Mouse (Mus musculus): Measurements from ENCODE around the gene Zc3h12a. TPM values are rescaled to one million over a fixed set of nuclear protein-coding genes. Genes with fewer than 3 reads are reported as not detected.
A peak's percentile ranks its signal among the peaks of the same experiment; 100 is the strongest.

Gene Zc3h12a
- polyA plus RNA-seq, 1 experiment from 2014 or later: 0.61 TPM

DNA sequence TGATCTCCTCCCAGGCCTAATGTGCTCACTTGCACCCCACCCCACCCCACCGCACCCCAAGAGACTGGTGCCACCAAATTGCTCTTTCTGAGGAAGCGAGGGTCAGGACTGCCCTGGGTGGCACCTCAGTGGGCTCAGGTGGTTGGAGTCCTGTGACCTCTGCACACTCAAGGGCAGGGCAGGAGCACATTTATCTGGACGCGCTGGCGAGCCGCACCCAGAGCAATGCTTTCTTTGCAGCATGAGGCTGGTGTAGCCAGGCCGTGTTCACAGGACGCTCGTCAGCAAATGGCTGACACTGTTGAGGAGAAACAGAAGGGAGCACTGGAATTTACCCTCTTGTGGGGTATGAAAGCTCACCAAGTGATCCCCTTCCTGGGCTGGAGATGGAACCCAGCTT lies 22.3 kb downstream of the Zc3h12a start:
- Histone ChIP-seq H3K36me3 (ENCODE audit: control insufficient read depth, insufficient read depth, low read length) (peaks cover 34% of the 10 kb centered on the region; the same call in 1 of the 2 replicates), H3K4me3 (ENCODE audit: low read length) (no peak overlapping the region)
- 92% methylated on average over 9 of the region's 9 CpGs for WGBS

DNA sequence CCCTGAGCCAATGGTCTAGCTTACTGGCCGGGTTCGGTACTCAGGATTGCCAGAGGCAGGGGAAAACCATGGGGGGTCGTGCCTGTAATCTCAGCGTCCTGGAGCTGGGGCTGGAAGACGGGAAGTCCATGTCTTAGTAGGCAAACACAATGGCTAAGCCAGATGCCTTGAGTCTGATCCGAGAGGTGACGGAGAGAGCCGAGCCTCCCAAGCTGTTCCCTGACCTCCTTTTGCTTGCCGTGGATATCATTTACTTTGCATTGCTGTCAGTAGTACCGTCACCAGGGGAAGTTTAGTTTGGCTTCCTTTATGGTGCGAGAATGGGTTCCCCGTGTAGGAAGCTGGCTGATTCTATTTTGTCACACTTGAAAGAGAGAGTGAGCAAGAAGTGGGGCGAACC lies 26.3 kb downstream of the Zc3h12a start:
- H3K9ac ChIP-seq (ENCODE audit: low read depth, low read length): no peak overlapping the region
- H3K4me3 ChIP-seq (ENCODE audit: low read length): no peak overlapping the region
- 78% methylated on average over 13 of the region's 13 CpGs for WGBS
- H3K36me3 ChIP-seq (ENCODE audit: control insufficient read depth, insufficient read depth, low read length): peaks cover 22% of the 10 kb centered on the region; the same call in 1 of the 2 replicates
- no peak overlapping the region for H3K4me2 ChIP-seq (replicated peaks; ENCODE audit: low read depth, low read length)
- no peaks in the 10 kb centered on the region for H3K9me3 ChIP-seq (ENCODE audit: control insufficient read depth, low read length)
- no peak for ATAC-seq (ENCODE audit: low FRiP score, low TSS enrichment)
- H3K27me3 ChIP-seq (ENCODE audit: control insufficient read depth, insufficient read depth, low read length): no peaks in the 10 kb centered on the region
- H3K27ac ChIP-seq (ENCODE audit: low read depth, low read length): no peak overlapping the region
- H3K4me1 ChIP-seq (ENCODE audit: control insufficient read depth, insufficient read depth, low read length): no peaks in the 10 kb centered on the region

More for the DNA sequence above, 22.3 kb downstream of the Zc3h12a start:
- H3K9ac ChIP-seq (ENCODE audit: low read depth, low read length): no peak overlapping the region
- H3K4me2 ChIP-seq (replicated peaks; ENCODE audit: low read depth, low read length): no peak overlapping the region
- no peaks in the 10 kb centered on the region for H3K4me1 ChIP-seq (ENCODE audit: control insufficient read depth, insufficient read depth, low read length)
- no peaks in the 10 kb centered on the region for H3K9me3 ChIP-seq (ENCODE audit: control insufficient read depth, low read length)
- ATAC-seq (ENCODE audit: low FRiP score, low TSS enrichment): no peak
- H3K27ac ChIP-seq (ENCODE audit: low read depth, low read length): no peak overlapping the region
- H3K27me3 ChIP-seq (ENCODE audit: control insufficient read depth, insufficient read depth, low read length): no peaks in the 10 kb centered on the region

- Histone ChIP-seq H3K27ac (ENCODE audit: low read depth, low read length) (no peak overlapping the region), H3K4me2 (replicated peaks; ENCODE audit: low read depth, low read length) (no peak overlapping the region), H3K4me3 (ENCODE audit: low read length) (no peak overlapping the region), H3K27me3 (ENCODE audit: control insufficient read depth, insufficient read depth, low read length) (no peaks in the 10 kb centered on the region), H3K4me1 (ENCODE audit: control insufficient read depth, insufficient read depth, low read length) (no peaks in the 10 kb centered on the region), H3K9me3 (ENCODE audit: control insufficient read depth, low read length) (no peaks in the 10 kb centered on the region), H3K36me3 (ENCODE audit: control insufficient read depth, insufficient read depth, low read length) (peaks cover 19% of the 10 kb centered on the region; the same call in 1 of the 2 replicates), H3K9ac (ENCODE audit: low read depth, low read length) (no peak overlapping the region)
- 12% methylated on average over 8 of the region's 8 CpGs for WGBS
- ATAC-seq (ENCODE audit: low FRiP score, low TSS enrichment): peak; percentile 72
These were observed 28.2 kb downstream of the Zc3h12a start for GRCm38 (mm10) chr4:125099458-125099857.

GRCm38 (mm10) chr4:125097412-125097811 lies 30.2 kb downstream of the Zc3h12a start:
- Histone ChIP-seq H3K4me1 (ENCODE audit: control insufficient read depth, insufficient read depth, low read length) (no peaks in the 10 kb centered on the region), H3K9me3 (ENCODE audit: control insufficient read depth, low read length) (no peaks in the 10 kb centered on the region), H3K4me2 (replicated peaks; ENCODE audit: low read depth, low read length) (no peak overlapping the region), H3K9ac (ENCODE audit: low read depth, low read length) (no peak overlapping the region), H3K4me3 (ENCODE audit: low read length) (no peak overlapping the region), H3K36me3 (ENCODE audit: control insufficient read depth, insufficient read depth, low read length) (peaks cover 12% of the 10 kb centered on the region; the same call in 1 of the 2 replicates), H3K27ac (ENCODE audit: low read depth, low read length) (no peak overlapping the region), H3K27me3 (ENCODE audit: control insufficient read depth, insufficient read depth, low read length) (no peaks in the 10 kb centered on the region)
- 44% methylated on average over 4 of the region's 4 CpGs for WGBS
- no peak for ATAC-seq (ENCODE audit: low FRiP score, low TSS enrichment)

DNA sequence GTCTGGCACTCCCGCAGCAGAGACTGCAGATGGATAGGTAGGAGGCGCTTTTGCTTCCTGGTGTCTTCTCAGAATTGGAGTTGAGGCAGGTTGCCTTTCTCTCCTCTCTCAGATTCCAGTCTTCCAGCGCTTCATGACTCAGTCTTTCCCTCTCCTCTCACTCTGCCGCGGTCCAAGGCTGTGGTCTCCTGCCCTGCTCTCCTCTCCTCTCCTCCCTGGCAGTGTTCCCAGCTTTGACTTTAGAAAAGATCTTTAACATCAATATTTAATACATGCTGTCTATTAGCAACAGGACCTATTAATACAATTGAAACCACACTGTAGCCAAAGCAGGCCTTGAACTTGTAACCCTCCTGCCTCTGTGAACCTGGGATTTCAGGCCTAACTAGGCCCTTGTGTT lies 31.6 kb downstream of the Zc3h12a start:
- ATAC-seq (ENCODE audit: low FRiP score, low TSS enrichment): no peak
- Histone ChIP-seq H3K4me3 (ENCODE audit: low read length) (no peak overlapping the region), H3K9ac (ENCODE audit: low read depth, low read length) (no peak overlapping the region), H3K27ac (ENCODE audit: low read depth, low read length) (no peak overlapping the region), H3K27me3 (ENCODE audit: control insufficient read depth, insufficient read depth, low read length) (no peaks in the 10 kb centered on the region), H3K36me3 (ENCODE audit: control insufficient read depth, insufficient read depth, low read length) (peaks cover 15% of the 10 kb centered on the region; the same call in 1 of the 2 replicates), H3K4me1 (ENCODE audit: control insufficient read depth, insufficient read depth, low read length) (no peaks in the 10 kb centered on the region), H3K9me3 (ENCODE audit: control insufficient read depth, low read length) (no peaks in the 10 kb centered on the region), H3K4me2 (replicated peaks; ENCODE audit: low read depth, low read length) (no peak overlapping the region)
- 89% methylated on average over 5 of the region's 5 CpGs for WGBS

- Histone ChIP-seq H3K27ac (ENCODE audit: low read depth, low read length) (no peak overlapping the region), H3K4me1 (ENCODE audit: control insufficient read depth, insufficient read depth, low read length) (no peaks in the 10 kb centered on the region), H3K4me3 (ENCODE audit: low read length) (no peak overlapping the region), H3K4me2 (replicated peaks; ENCODE audit: low read depth, low read length) (no peak overlapping the region), H3K9me3 (ENCODE audit: control insufficient read depth, low read length) (no peaks in the 10 kb centered on the region), H3K27me3 (ENCODE audit: control insufficient read depth, insufficient read depth, low read length) (no peaks in the 10 kb centered on the region), H3K9ac (ENCODE audit: low read depth, low read length) (no peak overlapping the region), H3K36me3 (ENCODE audit: control insufficient read depth, insufficient read depth, low read length) (peaks cover 42% of the 10 kb centered on the region)
- WGBS: 94% methylated on average over 5 of the region's 5 CpGs
- no peak for ATAC-seq (ENCODE audit: low FRiP score, low TSS enrichment)
These were observed 34.6 kb downstream of the Zc3h12a start for GRCm38 (mm10) chr4:125093031-125093430.

DNA sequence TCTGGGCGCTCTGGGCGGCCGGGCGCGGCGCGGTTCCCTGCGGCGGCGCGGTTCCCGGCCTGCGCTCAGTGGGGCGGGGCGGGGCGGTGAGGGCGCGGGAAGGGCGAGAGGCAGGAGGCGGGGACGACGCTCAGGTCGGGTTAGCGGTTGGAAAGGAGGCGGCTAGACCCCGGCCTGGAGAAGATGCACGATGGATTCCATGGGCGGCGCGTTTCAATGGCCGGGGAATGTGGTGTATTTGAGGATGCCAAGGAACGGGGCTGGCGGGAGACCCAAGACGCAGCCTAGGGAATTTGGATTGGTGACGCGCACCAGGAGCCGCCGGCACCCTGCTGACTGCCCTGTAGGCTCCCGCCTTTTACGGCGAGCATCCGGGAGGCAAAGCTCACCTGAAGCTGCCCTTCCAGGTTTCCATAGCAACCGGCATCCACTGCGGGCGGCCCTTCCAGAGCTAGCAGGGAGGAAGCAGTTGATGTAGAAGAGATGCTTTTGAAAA lies 42.2 kb downstream of the Zc3h12a start:
- no peaks in the 10 kb centered on the region for H3K27me3 ChIP-seq (ENCODE audit: control insufficient read depth, insufficient read depth, low read length)
- H3K4me3 ChIP-seq (ENCODE audit: low read length): peak overlapping the region; percentile 90
- peak overlapping the region; percentile 89 for H3K4me2 ChIP-seq (replicated peaks; ENCODE audit: low read depth, low read length)
- peak overlapping the region; percentile 91 for H3K9ac ChIP-seq (ENCODE audit: low read depth, low read length)
- H3K9me3 ChIP-seq (ENCODE audit: control insufficient read depth, low read length): no peaks in the 10 kb centered on the region
- 0 out of 2 replicates have a peak, but pooled peaks cover 10% of the 10 kb centered on the region for H3K4me1 ChIP-seq (ENCODE audit: control insufficient read depth, insufficient read depth, low read length)
- peak overlapping the region; percentile 96 for H3K27ac ChIP-seq (ENCODE audit: low read depth, low read length)
- WGBS: under 1% methylated on average over 39 of the region's 45 CpGs
- peaks cover 34% of the 10 kb centered on the region for H3K36me3 ChIP-seq (ENCODE audit: control insufficient read depth, insufficient read depth, low read length)
- ATAC-seq (ENCODE audit: low FRiP score, low TSS enrichment): peak; percentile 94

DNA sequence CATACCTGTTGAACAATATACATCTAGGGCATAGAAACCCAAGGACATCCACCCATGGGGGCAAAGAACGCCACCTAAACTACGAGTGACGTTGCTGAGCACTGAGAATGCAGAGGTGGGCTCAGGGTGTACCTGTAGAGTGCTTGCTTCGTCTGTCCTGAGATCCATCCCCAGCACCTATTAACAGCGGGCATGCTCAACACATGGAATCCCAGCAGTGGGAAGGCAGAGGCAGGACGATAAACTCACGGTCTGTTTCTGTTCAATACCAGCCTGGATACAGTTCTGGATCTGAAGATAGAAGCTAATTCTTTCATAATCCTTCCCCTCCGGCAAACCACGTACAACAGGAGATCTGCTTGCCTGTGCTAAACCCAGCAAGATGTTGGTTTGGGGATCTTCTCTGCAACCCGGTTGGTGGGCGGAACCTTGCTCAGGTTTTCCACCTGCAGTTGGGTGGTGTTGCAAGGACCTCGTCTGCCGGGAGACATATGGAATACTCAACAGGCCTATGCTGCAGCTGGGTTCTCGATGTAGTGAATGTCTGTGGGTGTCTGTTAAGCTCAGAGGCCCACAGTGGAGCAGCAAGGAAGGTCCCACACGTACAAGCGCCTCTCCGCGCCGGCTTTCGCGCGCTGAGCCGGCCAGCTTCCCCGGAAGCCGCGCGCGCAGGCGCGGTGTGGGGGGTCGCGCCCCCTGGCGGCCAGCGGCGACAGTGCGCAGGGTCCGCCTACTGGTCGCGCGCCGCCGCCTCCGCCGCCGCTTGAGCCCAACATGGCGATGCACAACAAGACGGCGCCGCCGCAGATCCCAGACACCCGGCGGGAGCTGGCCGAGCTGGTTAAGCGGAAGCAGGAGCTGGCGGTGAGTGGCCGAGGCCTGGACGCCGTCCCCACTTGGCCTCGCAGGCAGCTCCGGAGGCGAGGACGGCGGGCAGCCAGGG lies 43.0 kb downstream of the Zc3h12a start, which contains the start of gene Meaf6:
Gene Meaf6 (plus strand): TSS at position 732 of the 943 bp plus-strand sequence.
- peak within 1 kb of the TSS; percentile 90 for H3K4me3 ChIP-seq (ENCODE audit: low read length)
- H3K27ac ChIP-seq (ENCODE audit: low read depth, low read length): peak within 1 kb of the TSS; percentile 96
- H3K9me3 ChIP-seq (ENCODE audit: control insufficient read depth, low read length): no peaks in the 10 kb centered on the region
- H3K9ac ChIP-seq (ENCODE audit: low read depth, low read length): peak within 1 kb of the TSS; percentile 91
- ATAC-seq (ENCODE audit: low FRiP score, low TSS enrichment): peak; percentile 91
- 2% methylated on average over 62 of the region's 63 CpGs for WGBS
- H3K4me2 ChIP-seq (replicated peaks; ENCODE audit: low read depth, low read length): peak within 1 kb of the TSS; percentile 89
- no peaks in the 10 kb centered on the region for H3K27me3 ChIP-seq (ENCODE audit: control insufficient read depth, insufficient read depth, low read length)
- 0 out of 2 replicates have a peak, but pooled peaks cover 10% of the 10 kb centered on the region for H3K4me1 ChIP-seq (ENCODE audit: control insufficient read depth, insufficient read depth, low read length)
- peaks cover 27% of the 10 kb centered on the region for H3K36me3 ChIP-seq (ENCODE audit: control insufficient read depth, insufficient read depth, low read length)

DNA sequence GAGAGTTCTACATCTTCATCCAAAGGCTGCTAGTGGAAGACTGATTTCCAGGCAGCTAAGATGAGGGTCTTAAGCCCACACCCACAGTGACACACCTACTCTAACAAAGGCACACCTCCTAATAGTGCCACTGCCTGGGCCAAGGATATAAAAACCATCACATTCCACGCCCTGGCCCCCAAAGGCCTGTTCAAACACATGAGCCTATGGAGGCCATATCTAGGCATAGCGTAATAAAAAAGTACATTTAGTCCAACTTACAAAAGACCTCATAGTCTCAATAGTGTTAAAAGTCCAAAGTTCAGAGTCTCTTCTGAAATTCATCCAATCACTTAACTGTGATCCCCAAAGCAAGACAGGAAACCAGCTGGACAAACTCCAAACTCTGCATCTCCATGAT lies 48.9 kb downstream of the Zc3h12a start:
- no peak for ATAC-seq (ENCODE audit: low FRiP score, low TSS enrichment)
- H3K4me2 ChIP-seq (replicated peaks; ENCODE audit: low read depth, low read length): no peak overlapping the region
- H3K36me3 ChIP-seq (ENCODE audit: control insufficient read depth, insufficient read depth, low read length): peaks cover 25% of the 10 kb centered on the region
- no peaks in the 10 kb centered on the region for H3K27me3 ChIP-seq (ENCODE audit: control insufficient read depth, insufficient read depth, low read length)
- no peak overlapping the region for H3K9ac ChIP-seq (ENCODE audit: low read depth, low read length)
- H3K4me1 ChIP-seq (ENCODE audit: control insufficient read depth, insufficient read depth, low read length): no peaks in the 10 kb centered on the region
- no peak overlapping the region for H3K27ac ChIP-seq (ENCODE audit: low read depth, low read length)
- H3K9me3 ChIP-seq (ENCODE audit: control insufficient read depth, low read length): no peaks in the 10 kb centered on the region
- H3K4me3 ChIP-seq (ENCODE audit: low read length): no peak overlapping the region
- 95% methylated on average over 2 of the region's 2 CpGs for WGBS
